Mouse (Mus musculus): ENCODE data around the gene Ranbp17. TPM values are rescaled to one million over a fixed set of nuclear protein-coding genes. Genes with fewer than 3 reads are reported as not detected.

The Ranbp17 gene
- polyA plus RNA-seq, 1 experiment from 2014 or later = 5.7 TPM

GRCm38 (mm10) chr11:33200764-33201625 lies 312.6 kb downstream of the Ranbp17 start:
- Histone ChIP-seq H3K4me3 (peak overlapping the region; percentile 40), H3K4me2 (replicated peaks) (peak overlapping the region; percentile 74), H3K9ac (peak overlapping the region; percentile 55), H3K4me1 (peaks cover 51% of the 10 kb centered on the region), H3K9me3 (peaks cover 5% of the 10 kb centered on the region; the same call in 1 of the 2 replicates), H3K27ac (no peak overlapping the region), H3K36me3 (no peaks in the 10 kb centered on the region), H3K27me3 (peaks cover 100% of the 10 kb centered on the region)
- under 1% methylated on average over 76 of the region's 76 CpGs for WGBS
- ATAC-seq (ENCODE audit: low FRiP score, low read depth) = peak; percentile 68

- Histone ChIP-seq H3K4me3 (peak overlapping the region; percentile 40), H3K4me1 (peaks cover 55% of the 10 kb centered on the region), H3K36me3 (no peaks in the 10 kb centered on the region), H3K27me3 (peaks cover 100% of the 10 kb centered on the region), H3K4me2 (replicated peaks) (peak overlapping the region; percentile 74), H3K27ac (no peak overlapping the region), H3K9me3 (peaks cover 5% of the 10 kb centered on the region; the same call in 1 of the 2 replicates), H3K9ac (peak overlapping the region; percentile 55)
- no peak for ATAC-seq (ENCODE audit: low FRiP score, low read depth)
- WGBS = 1% methylated on average over 45 of the region's 45 CpGs
Observed at GRCm38 (mm10) chr11:33199906-33200763, 313.4 kb downstream of the Ranbp17 start.

- H3K27ac ChIP-seq = no peak overlapping the region
- ATAC-seq (ENCODE audit: low FRiP score, low read depth) = no peak
- no peak overlapping the region for H3K4me3 ChIP-seq
- no peak overlapping the region for H3K4me2 ChIP-seq (replicated peaks)
- peaks cover 97% of the 10 kb centered on the region for H3K27me3 ChIP-seq
- H3K9ac ChIP-seq = no peak overlapping the region
- WGBS = 2% methylated on average over 15 of the region's 15 CpGs
- H3K36me3 ChIP-seq = no peaks in the 10 kb centered on the region
- H3K9me3 ChIP-seq = peaks cover 5% of the 10 kb centered on the region; the same call in 1 of the 2 replicates
- H3K4me1 ChIP-seq = peaks cover 51% of the 10 kb centered on the region
Observed at GRCm38 (mm10) chr11:33199117-33199514, 314.4 kb downstream of the Ranbp17 start.

- peaks cover 5% of the 10 kb centered on the region; the same call in 1 of the 2 replicates for H3K9me3 ChIP-seq
- H3K9ac ChIP-seq = no peak overlapping the region
- H3K36me3 ChIP-seq = no peaks in the 10 kb centered on the region
- WGBS = 22% methylated on average over 22 of the region's 22 CpGs
- H3K27ac ChIP-seq = no peak overlapping the region
- H3K4me2 ChIP-seq (replicated peaks) = no peak overlapping the region
- H3K27me3 ChIP-seq = peaks cover 97% of the 10 kb centered on the region
- ATAC-seq (ENCODE audit: low FRiP score, low read depth) = no peak
- no peak overlapping the region for H3K4me3 ChIP-seq
- peaks cover 49% of the 10 kb centered on the region for H3K4me1 ChIP-seq
Observed at GRCm38 (mm10) chr11:33198351-33199116, 315.0 kb downstream of the Ranbp17 start.

GRCm38 (mm10) chr11:33197673-33198072 lies 315.9 kb downstream of the Ranbp17 start:
- Histone ChIP-seq H3K4me2 (replicated peaks) (no peak overlapping the region), H3K9me3 (peaks cover 5% of the 10 kb centered on the region; the same call in 1 of the 2 replicates), H3K36me3 (no peaks in the 10 kb centered on the region), H3K4me3 (no peak overlapping the region), H3K9ac (no peak overlapping the region), H3K4me1 (peaks cover 42% of the 10 kb centered on the region), H3K27me3 (peaks cover 97% of the 10 kb centered on the region), H3K27ac (no peak overlapping the region)
- 23% methylated on average over 15 of the region's 15 CpGs for WGBS
- ATAC-seq (ENCODE audit: low FRiP score, low read depth) = no peak

- ATAC-seq (ENCODE audit: low FRiP score, low read depth) = no peak
- peaks cover 95% of the 10 kb centered on the region for H3K27me3 ChIP-seq
- H3K4me3 ChIP-seq = no peak overlapping the region
- peaks cover 36% of the 10 kb centered on the region for H3K4me1 ChIP-seq
- no peak overlapping the region for H3K4me2 ChIP-seq (replicated peaks)
- H3K36me3 ChIP-seq = no peaks in the 10 kb centered on the region
- H3K9ac ChIP-seq = no peak overlapping the region
- H3K27ac ChIP-seq = no peak overlapping the region
- H3K9me3 ChIP-seq = peaks cover 5% of the 10 kb centered on the region; the same call in 1 of the 2 replicates
- WGBS = 27% methylated on average over 13 of the region's 13 CpGs
Observed at GRCm38 (mm10) chr11:33197133-33197514, 316.4 kb downstream of the Ranbp17 start.

- H3K9me3 ChIP-seq = peaks cover 5% of the 10 kb centered on the region; the same call in 1 of the 2 replicates
- peaks cover 93% of the 10 kb centered on the region for H3K27me3 ChIP-seq
- H3K9ac ChIP-seq = no peak overlapping the region
- no peak overlapping the region for H3K4me3 ChIP-seq
- ATAC-seq (ENCODE audit: low FRiP score, low read depth) = no peak
- peaks cover 32% of the 10 kb centered on the region for H3K4me1 ChIP-seq
- H3K27ac ChIP-seq = no peak overlapping the region
- no peak overlapping the region for H3K4me2 ChIP-seq (replicated peaks)
- no peaks in the 10 kb centered on the region for H3K36me3 ChIP-seq
- 7% methylated on average over 24 of the region's 24 CpGs for WGBS
Observed at GRCm38 (mm10) chr11:33196447-33197132, 317.0 kb downstream of the Ranbp17 start.

- peaks cover 5% of the 10 kb centered on the region; the same call in 1 of the 2 replicates for H3K9me3 ChIP-seq
- no peaks in the 10 kb centered on the region for H3K36me3 ChIP-seq
- H3K4me2 ChIP-seq (replicated peaks) = 0 out of 2 replicates have a peak overlapping the region, but pooled peaks have one; percentile 1
- no peak overlapping the region for H3K4me3 ChIP-seq
- no peak overlapping the region for H3K27ac ChIP-seq
- H3K4me1 ChIP-seq = peaks cover 24% of the 10 kb centered on the region
- ATAC-seq (ENCODE audit: low FRiP score, low read depth) = no peak
- H3K9ac ChIP-seq = no peak overlapping the region
- 5% methylated on average over 25 of the region's 25 CpGs for WGBS
- peaks cover 93% of the 10 kb centered on the region for H3K27me3 ChIP-seq
Observed at GRCm38 (mm10) chr11:33195531-33196446, 317.8 kb downstream of the Ranbp17 start.

- Histone ChIP-seq H3K9me3 (peaks cover 5% of the 10 kb centered on the region; the same call in 1 of the 2 replicates), H3K9ac (no peak overlapping the region), H3K27ac (no peak overlapping the region), H3K4me3 (no peak overlapping the region), H3K4me2 (replicated peaks) (no peak overlapping the region), H3K36me3 (no peaks in the 10 kb centered on the region), H3K4me1 (peaks cover 17% of the 10 kb centered on the region), H3K27me3 (peaks cover 91% of the 10 kb centered on the region)
- 25% methylated on average over 7 of the region's 7 CpGs for WGBS
- ATAC-seq (ENCODE audit: low FRiP score, low read depth) = no peak
Observed at GRCm38 (mm10) chr11:33195061-33195460, 318.5 kb downstream of the Ranbp17 start.

- H3K27me3 ChIP-seq = peaks cover 80% of the 10 kb centered on the region
- ATAC-seq (ENCODE audit: low FRiP score, low read depth) = peak; percentile 43; the same call in 1 of the 2 replicates
Observed at GRCm38 (mm10) chr11:33193695-33194094, 319.9 kb downstream of the Ranbp17 start.

More at GRCm38 (mm10) chr11:33193695-33194094, 319.9 kb downstream of the Ranbp17 start:
- Histone ChIP-seq H3K4me2 (replicated peaks) (peak overlapping the region; percentile 49), H3K36me3 (no peaks in the 10 kb centered on the region), H3K9me3 (peaks cover 5% of the 10 kb centered on the region; the same call in 1 of the 2 replicates), H3K9ac (peak overlapping the region; percentile 36; the same call in 1 of the 2 replicates), H3K4me3 (peak overlapping the region; percentile 22), H3K27ac (no peak overlapping the region), H3K4me1 (peaks cover 17% of the 10 kb centered on the region)
- WGBS = 2% methylated on average over 12 of the region's 12 CpGs
